In genomic region chr3:55244087-55244486, GRCm38 (mm10) we compare ENCODE assay signal across 11 mouse cellular contexts. TPM values are rescaled to one million over a fixed set of nuclear protein-coding genes. Genes with fewer than 3 reads are reported as not detected.
DNase-seq lines count a peak whose midpoint lies in the region; ATAC-seq and TF ChIP-seq lines count a peak whose summit lies in the region.
"Had no signal": no experiment of that assay in that cellular context is flagged by ENCODE, and none has a peak within 500 bp of the region (broad histone marks: within the 10 kb centered on the region; RNA-seq: fewer than 3 reads in every experiment).

No protein-coding gene starts in this region.

- no peaks in the 10 kb centered on the region; the same call in 1 of the 2 replicates for H3K36me3 ChIP-seq in kidney, postnatal 0 days (ENCODE audit: insufficient read depth, low read length)
- H3K36me3 ChIP-seq in kidney, embryonic 14.5 days (ENCODE audit: control insufficient read depth, insufficient read depth, low read length) = no peaks in the 10 kb centered on the region
- H3K36me3 ChIP-seq in forebrain, embryonic 13.5 days (ENCODE audit: poor library complexity, severe bottlenecking) = peaks cover 22% of the 10 kb centered on the region
- H3K36me3 ChIP-seq in limb, embryonic 14.5 days (ENCODE audit: control insufficient read depth, insufficient read depth, low read length) = peaks cover 8% of the 10 kb centered on the region
- H3K36me3 ChIP-seq: stomach, embryonic 15.5 days had no signal

- 73% methylated on average over 6 of the region's 6 CpGs for whole genome bisulfite sequencing in kidney, postnatal 0 days
- 79% methylated on average over 6 of the region's 6 CpGs for WGBS in kidney, embryonic 14.5 days
- 63% methylated on average over 6 of the region's 6 CpGs for WGBS in forebrain, embryonic 13.5 days
- WGBS in limb, embryonic 14.5 days = 33% methylated on average over 6 of the region's 6 CpGs

- no peak overlapping the region for H3K9ac ChIP-seq in kidney, postnatal 0 days (ENCODE audit: low read depth, low read length)
- no peak overlapping the region for H3K9ac ChIP-seq in kidney, embryonic 14.5 days (ENCODE audit: low read depth, low read length)
- peak overlapping the region; percentile 97 for H3K9ac ChIP-seq in forebrain, embryonic 13.5 days
- no peak overlapping the region for H3K9ac ChIP-seq in limb, embryonic 14.5 days (ENCODE audit: low read depth, low read length, severe bottlenecking)
- H3K9ac ChIP-seq: stomach, embryonic 15.5 days had no signal

- no peak for DNase-seq in kidney, postnatal 0 days (ENCODE audit: low spot score)
- DNase-seq in limb, embryonic 14.5 days (ENCODE audit: low spot score) = peak; percentile 40
- peak; percentile 52 for DNase-seq in right cerebral cortex, postnatal 25 days
- no peak for DNase-seq in yolk sac, embryonic 10.5 days (ENCODE audit: low spot score)
- DNase-seq in adrenal gland, postnatal 36 days = no peak
- DNase-seq in thymus, postnatal 10 days (ENCODE audit: low spot score in 2 of 2) = no peak

- H3K9me3 ChIP-seq in kidney, postnatal 0 days (replicated peaks; ENCODE audit: low read length) = no peaks in the 10 kb centered on the region
- H3K9me3 ChIP-seq in kidney, embryonic 14.5 days (ENCODE audit: control insufficient read depth, low read length) = no peaks in the 10 kb centered on the region
- H3K9me3 ChIP-seq in forebrain, embryonic 13.5 days (replicated peaks) = no peaks in the 10 kb centered on the region; the same call in 1 of the 2 replicates
- no peaks in the 10 kb centered on the region for H3K9me3 ChIP-seq in limb, embryonic 14.5 days (ENCODE audit: control insufficient read depth, low read length)
- H3K9me3 ChIP-seq: stomach, embryonic 15.5 days had no signal

- no peaks in the 10 kb centered on the region for H3K27me3 ChIP-seq in kidney, postnatal 0 days (ENCODE audit: insufficient read depth, low read length)
- 0 out of 2 replicates have a peak, but pooled peaks cover 3% of the 10 kb centered on the region for H3K27me3 ChIP-seq in kidney, embryonic 14.5 days (ENCODE audit: control insufficient read depth, insufficient read depth, low read length)
- H3K27me3 ChIP-seq in forebrain, embryonic 13.5 days = no peaks in the 10 kb centered on the region
- no peaks in the 10 kb centered on the region for H3K27me3 ChIP-seq in limb, embryonic 14.5 days (ENCODE audit: control insufficient read depth, insufficient read depth, low read length)

- no peaks in the 10 kb centered on the region for H3K4me1 ChIP-seq in kidney, postnatal 0 days (replicated peaks; ENCODE audit: insufficient read depth, low read length)
- peaks cover 13% of the 10 kb centered on the region; the same call in 1 of the 2 replicates for H3K4me1 ChIP-seq in kidney, embryonic 14.5 days (ENCODE audit: control insufficient read depth, insufficient read depth, low read length)
- peaks cover 50% of the 10 kb centered on the region for H3K4me1 ChIP-seq in forebrain, embryonic 13.5 days
- peaks cover 9% of the 10 kb centered on the region; the same call in 1 of the 2 replicates for H3K4me1 ChIP-seq in limb, embryonic 14.5 days (ENCODE audit: control insufficient read depth, insufficient read depth, low read length)

- H3K27ac ChIP-seq in kidney, postnatal 0 days = no peak overlapping the region
- H3K27ac ChIP-seq in kidney, embryonic 14.5 days (ENCODE audit: low read depth, low read length) = no peak overlapping the region
- H3K27ac ChIP-seq in forebrain, embryonic 13.5 days = peak overlapping the region; percentile 6; the same call in 1 of the 2 replicates
- no peak overlapping the region for H3K27ac ChIP-seq in limb, embryonic 14.5 days (replicated peaks; ENCODE audit: low read depth, low read length)
- H3K27ac ChIP-seq: stomach, embryonic 15.5 days had no signal

- TF ChIP-seq POLR2A in limb, embryonic 14.5 days (IDR thresholded peaks at IDR 0.05; ENCODE audit: borderline replicate concordance, extremely low read depth, insufficient read depth, insufficient read length) = no peak

- H3K4me3 ChIP-seq in kidney, postnatal 0 days (replicated peaks; ENCODE audit: low read depth, low read length) = no peak overlapping the region
- H3K4me3 ChIP-seq in kidney, embryonic 14.5 days (ENCODE audit: low read length) = no peak overlapping the region
- H3K4me3 ChIP-seq in forebrain, embryonic 13.5 days = peak overlapping the region; percentile 81
- peak overlapping the region; percentile 69 for H3K4me3 ChIP-seq in limb, embryonic 14.5 days (replicated peaks; ENCODE audit: low read length)

- peak overlapping the region; percentile 57; the same call in 1 of the 2 replicates for H3K4me2 ChIP-seq in kidney, postnatal 0 days (ENCODE audit: low read length)
- no peak overlapping the region for H3K4me2 ChIP-seq in kidney, embryonic 14.5 days (replicated peaks; ENCODE audit: low read depth, low read length)
- peak overlapping the region; percentile 71 for H3K4me2 ChIP-seq in forebrain, embryonic 13.5 days
- H3K4me2 ChIP-seq in limb, embryonic 14.5 days (replicated peaks; ENCODE audit: low read depth, low read length, severe bottlenecking) = peak overlapping the region; percentile 84

- no peak for TF ChIP-seq CTCF in kidney, postnatal 0 days (IDR thresholded peaks at IDR 0.05; ENCODE audit: low read depth)

- ATAC-seq in kidney, postnatal 0 days (replicated peaks; ENCODE audit: low FRiP score, low read depth) = no peak
- ATAC-seq in kidney, embryonic 14.5 days (ENCODE audit: low FRiP score, low TSS enrichment) = no peak
- ATAC-seq in forebrain, embryonic 13.5 days = no peak
- no peak; the same call in 1 of the 2 replicates for ATAC-seq in limb, embryonic 14.5 days (ENCODE audit: low FRiP score, low read depth)
- ATAC-seq: inflammation-experienced regulatory T-cells, adult 6 months had no signal

RNA-seq across cellular contexts. Expression of gene Dclk1, which starts 1.9 kb away (rescaled TPM):
- 18.3 and 27.5 TPM in 2 replicates for polyA plus RNA-seq in kidney, postnatal 0 days (2015; fragmentation: Nextera tagmentation; extraction: Ambion mirVana)
- polyA plus RNA-seq in kidney, embryonic 14.5 days (2014; fragmentation: Nextera tagmentation; extraction: Ambion mirVana) = 18.1 and 24.5 TPM in 2 replicates
- 173 and 201 TPM in 2 replicates for polyA plus RNA-seq in forebrain, embryonic 13.5 days (2015; fragmentation: Nextera tagmentation; extraction: Ambion mirVana)
- 23.3 and 24.0 TPM in 2 replicates for polyA plus RNA-seq in limb, embryonic 14.5 days (2012; rRNA removed)
- 66.2 and 75.7 TPM in 2 replicates for polyA plus RNA-seq in limb, embryonic 14.5 days (2014; fragmentation: Nextera tagmentation; extraction: Ambion mirVana)
- 1 to 10 TPM; 3.6 to 5.2 TPM for total RNA-seq in adrenal gland, postnatal 36 days (2021)
- polyA plus RNA-seq: liver, adult 2 months had no signal

Comparison
In these comparisons a context has a peak if more than half of its experiments do, and no peak if none do; other contexts are left out.
1. DNase-seq: peak in limb, embryonic 14.5 days (single experiment) and right cerebral cortex, postnatal 25 days (single experiment); none in kidney, postnatal 0 days (single experiment), yolk sac, embryonic 10.5 days (single experiment), adrenal gland, postnatal 36 days (0 of 2) and thymus, postnatal 10 days (0 of 2).
2. H3K4me3 ChIP-seq: peak in forebrain, embryonic 13.5 days (single experiment) and limb, embryonic 14.5 days (single experiment); none in kidney, postnatal 0 days (single experiment) and kidney, embryonic 14.5 days (single experiment).